Mouse (Mus musculus) left cerebral cortex, adult 8-10 months (tissue): Measurements from ENCODE around the gene Ago1. TPM values are rescaled to one million over a fixed set of nuclear protein-coding genes. Genes with fewer than 3 reads are reported as not detected.

Experiments
- DNase-seq, 2 experiments: peaks; one replicate each; pipeline ENCODE4 v3.0.0; 2022; ENCODE audit warnings: low spot score in 2 of 2
- total RNA-seq, 4 experiments: library from RNA; stranded (reverse); gene quantifications; 2 replicates each; pipeline ENCODE4 v1.2.4; 2022

Gene Ago1
- total RNA-seq, 4 experiments from 2014 or later = 48.5 to 57.9 (median 50.4) TPM

DNA sequence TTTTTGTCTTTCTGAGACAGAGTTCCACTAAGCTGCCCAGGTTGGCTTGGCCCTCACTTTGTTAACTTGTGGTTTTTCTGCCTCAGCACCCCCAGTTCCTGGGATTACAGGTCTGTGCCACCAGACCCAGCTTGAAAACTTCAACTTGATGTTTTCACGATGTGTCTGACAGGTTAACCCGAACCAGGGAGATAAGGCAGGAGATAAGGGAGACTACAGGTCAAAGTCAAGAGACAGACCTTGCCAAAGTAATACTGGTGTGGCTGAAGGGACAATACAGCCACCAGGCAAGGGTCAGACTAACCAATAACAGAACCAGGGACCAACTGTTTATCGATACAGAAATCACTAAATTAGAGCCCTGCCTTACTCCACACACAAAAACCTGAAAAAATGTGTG, 11.9 kb upstream of the Ago1 start:
- DNase-seq = no peak

DNA sequence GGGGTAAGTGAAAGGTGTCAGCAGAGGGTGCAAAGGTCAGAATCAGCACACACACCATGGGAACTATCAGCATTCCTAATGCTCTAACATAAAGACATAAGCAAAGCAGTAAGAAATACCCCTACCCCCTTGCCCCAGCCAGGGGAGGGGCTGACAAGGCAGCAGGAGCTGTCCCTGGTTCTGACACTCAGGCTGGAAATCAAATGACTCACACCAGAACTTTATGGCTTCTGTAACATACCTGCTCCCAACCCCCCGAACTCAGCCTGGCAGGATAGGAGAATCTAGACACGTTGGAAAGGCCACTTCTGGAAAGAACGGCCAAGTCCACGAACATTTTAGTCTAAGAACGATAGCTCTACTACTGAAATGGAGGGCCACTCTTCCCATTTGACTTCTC, 4.6 kb upstream of the Ago1 start:
- DNase-seq = no peak

DNA sequence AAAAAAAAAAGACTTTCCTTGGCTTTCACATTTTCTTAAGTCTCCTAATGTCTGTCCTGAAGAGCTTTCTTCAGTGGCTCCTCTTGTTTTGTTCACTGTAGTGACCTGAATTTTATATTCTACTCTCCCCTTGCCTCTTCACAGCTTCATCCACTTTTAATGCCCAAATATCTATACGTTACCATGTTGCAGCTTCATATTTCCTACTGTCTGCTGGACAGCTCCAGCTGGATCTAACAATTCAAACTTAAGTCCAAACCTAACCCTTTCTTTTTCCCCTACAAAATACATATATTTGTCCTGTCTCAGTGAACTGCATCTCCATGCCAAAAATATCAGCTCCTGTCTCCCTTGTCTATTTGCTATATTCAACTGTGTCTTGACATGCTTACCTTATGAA, 951 bp upstream of the Ago1 start:
- no peak for DNase-seq

DNA sequence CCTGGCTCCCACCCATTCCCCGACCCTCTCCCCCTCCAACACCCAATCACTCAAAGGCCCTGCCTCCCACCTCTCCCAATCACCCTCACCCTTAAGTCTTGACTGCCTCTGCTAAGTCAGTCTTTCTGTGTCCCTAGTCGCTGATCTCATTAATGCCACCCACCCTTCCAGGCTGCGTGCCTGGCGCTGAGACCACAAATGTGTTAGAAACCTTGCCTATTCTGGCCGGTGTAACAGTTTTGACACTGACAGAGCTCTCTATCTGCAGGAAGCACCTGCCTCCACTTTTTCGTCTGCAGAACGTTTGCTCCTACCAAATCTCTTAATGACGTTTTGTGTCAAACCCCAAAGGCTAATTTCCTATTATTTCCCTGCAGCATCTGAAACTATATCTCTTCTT, 542 bp upstream of the Ago1 start:
- DNase-seq = no peak

DNA sequence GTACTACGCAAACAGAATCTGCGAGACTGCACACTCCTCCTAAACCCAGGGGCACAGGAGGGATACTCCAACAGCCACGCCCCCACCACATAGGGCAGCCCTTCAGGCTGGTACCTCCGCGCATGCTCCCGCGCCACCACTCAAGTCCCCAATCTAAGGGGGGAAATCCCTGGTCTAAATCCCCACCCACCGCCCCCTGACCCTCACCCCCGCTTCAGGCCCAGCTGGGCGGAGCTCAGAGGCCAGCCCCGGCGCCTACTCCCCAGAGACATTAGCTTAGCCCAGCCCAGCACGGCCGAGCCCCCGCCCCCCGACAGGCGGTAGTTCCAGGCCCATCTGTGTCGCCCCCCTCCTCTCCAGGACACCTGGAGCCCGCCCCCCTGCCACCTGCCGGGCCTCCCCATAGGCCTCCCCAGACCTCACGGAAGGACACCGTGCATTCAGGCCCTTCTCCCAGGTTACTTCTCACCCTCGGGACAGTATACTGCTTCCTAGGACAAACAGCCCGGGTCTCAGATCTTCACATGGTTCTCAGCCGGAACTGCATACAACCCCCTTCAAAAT, 580 bp downstream of the Ago1 start:
- DNase-seq = peak in 1 of 2 experiments; percentile 36

DNA sequence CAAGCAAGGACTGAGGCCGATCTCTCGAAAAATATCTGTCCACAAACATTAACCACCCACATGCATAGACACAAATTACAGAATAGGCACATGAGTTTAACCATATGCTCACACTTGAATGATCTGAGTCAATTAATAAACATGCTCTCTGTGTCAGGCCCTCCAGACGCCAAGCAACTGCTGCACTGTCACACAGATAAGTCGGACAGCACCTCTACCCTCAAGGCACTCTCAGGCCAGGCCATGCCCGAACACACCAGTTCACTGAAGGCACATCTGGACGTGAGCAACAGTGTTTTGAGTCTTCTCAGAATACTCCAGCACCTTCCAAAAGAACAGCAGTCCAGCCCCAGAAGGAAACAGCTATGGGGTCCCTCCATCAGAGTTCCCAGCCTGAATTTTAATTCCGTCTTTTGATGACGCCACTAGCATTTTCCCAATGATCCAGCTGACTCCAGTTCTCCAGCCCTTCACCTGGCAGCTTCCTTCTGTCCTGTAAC, 2.1 kb downstream of the Ago1 start:
- no peak for DNase-seq

DNA sequence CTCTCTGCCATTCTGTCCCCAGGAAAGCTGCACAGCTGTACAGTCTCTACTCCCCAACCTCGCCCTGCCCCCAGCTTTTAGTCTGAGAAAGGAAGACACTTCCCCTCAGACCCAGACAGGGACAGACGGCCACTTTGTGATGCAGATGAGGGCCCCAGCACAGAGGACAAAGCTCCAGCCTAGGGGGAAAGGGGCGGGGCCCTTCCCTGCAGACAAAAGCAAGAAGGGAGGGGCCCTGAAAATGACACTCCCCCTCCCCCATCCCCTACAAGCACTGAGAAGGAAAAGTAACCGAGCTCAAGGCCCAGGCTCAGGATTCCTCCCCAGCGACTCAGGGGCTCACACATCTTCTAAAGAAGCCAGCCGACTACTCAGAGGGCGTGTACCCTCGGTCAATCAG, 2.5 kb downstream of the Ago1 start:
- peak in 1 of 2 experiments; percentile 44 for DNase-seq

DNA sequence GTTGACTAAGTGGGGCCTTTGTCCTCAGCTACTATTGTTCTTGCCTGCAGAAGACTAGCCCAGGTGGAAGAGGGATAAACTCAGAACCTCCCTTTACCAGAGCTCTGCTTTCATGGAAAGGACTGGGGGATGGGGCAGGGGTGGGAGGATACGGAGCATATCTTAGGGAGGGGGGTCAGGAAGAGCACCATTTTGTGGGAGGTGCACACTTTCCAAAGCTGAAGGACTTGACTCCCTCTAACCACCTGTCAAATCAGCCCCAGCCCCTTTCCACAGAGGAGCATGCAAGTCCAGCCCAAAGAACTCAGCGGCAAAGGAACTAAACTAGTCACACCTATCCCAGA, 3.5 kb downstream of the Ago1 start:
- no peak for DNase-seq

DNA sequence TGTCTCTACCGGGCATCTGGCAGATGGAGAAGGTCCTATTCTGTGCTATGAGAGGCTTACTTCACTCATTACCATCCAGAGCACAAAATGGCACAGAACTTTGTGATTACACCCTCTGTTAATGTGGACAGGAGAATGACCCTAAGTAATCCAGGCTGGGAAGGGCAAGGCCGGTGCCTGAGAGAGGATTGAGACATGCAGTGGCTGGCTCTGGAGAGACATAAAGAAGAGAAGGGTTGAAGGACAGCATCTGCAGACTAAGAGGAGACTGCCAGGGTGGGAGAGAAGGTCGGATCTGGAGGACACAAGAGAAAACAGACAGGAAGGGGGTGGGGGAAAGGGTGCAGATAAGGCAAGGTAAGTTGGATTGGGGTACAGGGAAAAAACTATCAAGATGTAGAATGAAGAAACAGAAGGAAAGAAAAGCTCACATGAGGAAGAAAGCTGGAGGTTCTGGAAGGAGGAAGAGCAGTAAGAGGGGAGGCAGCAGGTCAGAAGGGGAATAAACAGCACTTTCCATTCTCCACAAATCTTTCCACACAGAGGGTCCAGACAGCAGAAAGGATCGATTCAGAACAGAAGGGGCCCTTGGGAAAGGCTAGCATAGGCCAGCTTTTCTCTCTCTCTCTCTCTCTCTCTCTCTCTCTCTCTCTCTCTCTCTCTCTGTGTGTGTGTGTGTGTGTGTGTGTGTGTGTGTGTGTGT, 4.0 kb downstream of the Ago1 start:
- no peak for DNase-seq

DNA sequence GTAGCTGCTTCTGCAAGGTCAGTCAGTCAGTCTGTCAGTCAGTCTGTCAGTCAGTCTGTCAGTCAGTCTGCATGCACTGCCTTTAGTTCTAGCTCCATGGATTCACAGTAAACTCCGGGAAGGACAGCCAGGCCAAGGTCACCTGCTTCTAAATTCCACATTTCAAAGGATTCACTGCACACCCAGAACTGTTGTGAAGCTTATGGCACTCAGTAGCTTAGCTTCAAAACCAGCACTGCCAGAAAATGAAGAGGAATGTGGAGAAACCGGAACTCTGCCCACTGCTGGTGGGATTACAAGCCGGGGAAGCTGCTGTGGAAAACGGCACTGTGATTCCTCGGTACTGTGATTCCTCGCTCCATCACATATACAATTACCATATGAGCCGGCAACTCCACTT, 12.9 kb downstream of the Ago1 start:
- no peak for DNase-seq

DNA sequence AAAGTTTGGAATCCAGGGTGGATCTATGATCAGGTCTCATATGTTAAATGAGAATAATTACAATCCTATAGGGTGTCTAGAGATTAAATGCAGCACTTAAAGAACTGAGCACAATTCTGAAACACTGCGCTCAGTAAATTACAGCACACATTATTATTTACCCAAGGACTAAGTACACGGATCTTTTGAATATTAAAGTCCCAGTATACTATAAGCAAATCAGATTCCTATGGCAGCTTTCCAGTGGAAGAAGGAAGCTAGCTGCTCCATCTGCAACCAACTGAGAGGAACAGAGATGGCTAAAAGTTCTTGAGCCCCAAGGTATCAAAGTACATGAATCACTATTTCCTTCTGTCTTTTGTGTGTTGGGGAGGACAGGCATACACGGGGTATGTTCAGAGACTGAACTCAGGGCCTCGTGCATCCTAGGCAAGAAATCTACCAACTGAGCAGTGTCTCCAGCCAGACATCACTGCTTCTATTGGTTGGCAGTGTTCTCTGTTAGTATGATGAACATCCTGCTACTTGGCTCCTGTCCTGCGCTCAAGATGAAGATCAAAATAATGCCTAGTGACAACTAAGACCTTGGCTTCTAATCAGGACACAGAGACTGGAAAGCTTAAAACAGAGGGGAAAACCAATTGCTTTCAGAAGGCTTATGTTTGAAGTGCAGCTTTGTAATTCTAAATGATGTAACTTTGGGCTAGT, 13.7 kb downstream of the Ago1 start:
- no peak for DNase-seq

DNA sequence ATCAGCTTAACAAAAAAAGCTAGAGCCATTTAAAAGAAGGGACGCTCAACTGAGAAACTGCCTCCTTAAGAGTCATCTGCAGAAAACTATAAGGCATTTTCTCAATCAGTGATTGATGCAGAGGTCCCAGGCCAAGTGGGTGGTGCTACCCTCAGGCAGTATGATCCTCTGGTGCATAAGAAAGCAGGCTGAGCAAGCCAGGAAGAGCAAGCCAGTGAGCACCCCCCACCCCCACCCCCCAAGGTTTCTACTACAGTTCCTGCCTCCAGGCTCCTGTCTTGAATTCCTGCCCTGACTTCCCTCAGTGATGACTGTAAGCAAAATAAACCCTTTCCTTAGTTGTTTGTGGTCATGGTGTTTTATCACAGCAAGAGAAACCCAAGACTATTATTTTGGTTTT, 18.1 kb downstream of the Ago1 start:
- DNase-seq = no peak

DNA sequence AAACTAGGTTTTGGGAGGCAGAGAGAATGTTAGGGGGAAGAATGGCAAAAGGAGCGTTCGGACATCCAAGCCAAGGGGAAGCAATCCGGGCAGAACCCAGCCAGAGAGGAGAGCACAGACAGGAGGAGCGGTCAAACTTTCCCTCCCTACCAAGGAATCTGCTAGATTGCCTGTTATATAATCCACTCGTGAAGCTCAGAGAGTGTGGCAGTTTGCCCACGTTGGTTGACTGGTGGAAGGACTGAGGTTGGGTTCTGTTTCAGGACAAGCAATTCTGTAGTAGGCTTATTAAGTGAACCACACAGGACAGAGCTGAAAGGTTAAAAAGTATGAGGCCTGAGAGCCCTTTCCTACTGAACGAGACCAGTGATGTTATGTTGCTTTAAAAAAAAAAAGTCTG, 21.3 kb downstream of the Ago1 start:
- no peak for DNase-seq

DNA sequence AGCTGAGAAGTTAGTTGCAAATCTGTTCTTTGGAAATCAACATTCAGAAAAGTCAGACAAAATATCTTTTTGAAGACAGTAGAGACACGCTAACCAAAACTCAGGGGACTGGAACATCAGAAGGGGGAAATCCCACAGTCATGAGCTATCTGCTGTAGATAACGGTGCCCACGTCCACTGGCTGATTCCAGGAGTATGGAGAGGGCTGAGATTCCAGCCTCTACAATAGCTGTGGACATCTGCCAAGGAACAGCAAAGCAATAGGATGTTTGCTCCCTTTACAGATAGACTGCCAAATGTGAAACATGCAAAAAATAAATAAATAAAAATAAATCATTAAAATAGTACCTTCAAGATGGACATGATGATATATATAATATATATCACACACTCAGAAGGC, 23.9 kb downstream of the Ago1 start:
- DNase-seq = no peak

DNA sequence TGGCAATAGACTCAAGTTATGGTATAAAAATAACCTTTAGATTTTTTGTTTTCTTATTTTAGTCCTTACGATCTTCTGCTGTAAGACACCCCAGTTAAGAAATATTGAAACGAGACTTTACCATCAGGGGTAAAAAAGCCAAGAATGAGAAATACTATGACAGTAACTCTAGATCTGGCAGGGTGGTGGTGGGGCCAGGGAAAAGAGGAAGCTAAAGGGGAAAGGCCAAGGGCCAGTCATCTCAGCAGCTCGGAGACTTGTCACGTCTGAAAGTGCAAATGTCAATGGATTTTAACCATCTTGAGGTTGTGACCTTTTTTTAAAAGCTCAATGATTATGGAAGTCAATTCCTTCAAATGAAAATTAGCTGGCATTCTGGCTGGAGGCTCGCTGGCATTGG, 30.1 kb downstream of the Ago1 start:
- no peak for DNase-seq

DNA sequence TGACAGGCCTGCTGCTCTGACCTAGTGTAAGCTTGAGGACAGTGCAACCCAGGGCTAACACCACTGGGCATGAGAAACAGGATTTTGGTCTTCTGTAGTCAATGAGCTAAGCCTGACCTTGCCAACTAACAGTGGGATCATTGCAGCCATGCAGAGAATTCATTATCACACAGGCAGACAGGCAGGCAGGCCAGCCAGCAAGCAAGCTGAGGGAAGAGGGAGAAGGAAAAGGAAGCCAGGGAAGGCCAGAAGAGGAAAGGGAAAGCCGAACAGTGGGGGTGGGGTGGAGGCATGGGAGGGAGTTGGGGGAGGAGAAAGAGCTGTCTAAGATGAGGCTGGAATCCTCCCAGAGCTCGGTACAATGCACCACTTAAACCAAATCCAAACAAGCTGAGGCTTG, 32.1 kb downstream of the Ago1 start:
- no peak for DNase-seq

DNA sequence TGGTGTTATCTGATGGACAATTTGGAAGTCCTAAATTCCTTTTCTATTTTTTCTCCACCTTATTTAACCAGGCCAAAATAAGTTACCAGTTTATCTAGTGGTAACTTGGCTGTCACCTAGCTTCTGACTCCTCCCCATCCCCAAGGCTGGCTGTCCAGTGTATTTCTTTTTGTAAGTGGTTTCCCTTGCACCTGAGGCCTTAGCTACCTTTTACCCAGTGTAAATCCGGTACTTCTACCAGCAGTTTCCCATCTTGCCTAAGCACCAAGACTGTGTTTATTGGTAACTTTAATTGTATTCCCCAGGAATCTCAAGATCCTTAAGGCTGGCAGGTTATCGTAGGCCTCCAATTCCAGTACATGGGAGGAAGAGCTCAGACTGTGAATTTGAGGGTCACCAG, 34.3 kb downstream of the Ago1 start:
- DNase-seq = no peak

DNA sequence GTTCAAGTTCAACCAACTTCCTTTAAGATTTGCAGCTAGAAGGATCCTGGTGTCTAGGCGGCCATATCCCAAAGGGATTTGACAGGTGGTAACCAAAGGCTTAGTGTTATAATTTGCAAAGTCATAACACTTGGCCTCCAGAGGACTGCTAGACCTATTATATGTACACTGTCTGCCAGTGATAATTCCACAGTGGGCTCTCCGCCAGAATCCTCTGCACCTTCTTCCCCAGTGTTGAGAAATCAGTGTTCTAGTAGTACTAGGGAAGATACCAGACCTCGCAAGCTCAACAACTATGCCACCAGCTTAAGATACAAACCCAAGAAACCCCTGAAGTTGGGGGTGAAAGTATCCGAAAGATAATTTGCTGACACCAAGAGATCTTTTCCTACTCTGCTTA, 35.2 kb downstream of the Ago1 start:
- DNase-seq = no peak

DNA sequence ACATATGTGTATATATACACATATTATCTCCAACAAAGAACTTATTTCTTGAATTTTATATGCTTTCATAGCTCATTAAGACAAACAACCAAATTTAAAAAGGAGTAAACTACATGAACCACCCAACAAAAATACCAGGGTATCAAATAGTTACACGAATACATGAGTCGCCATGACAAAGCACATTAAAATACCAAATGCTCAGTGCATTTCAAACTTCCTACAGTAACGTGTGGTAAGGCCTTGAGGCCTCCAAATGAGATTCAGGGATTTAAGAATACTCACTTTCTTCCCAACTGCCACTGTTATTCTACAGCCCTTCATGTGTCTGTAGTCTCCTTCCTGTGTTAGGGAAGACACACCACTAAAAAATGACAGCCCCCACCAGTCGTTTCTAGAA, 36.6 kb downstream of the Ago1 start:
- DNase-seq = no peak

DNA sequence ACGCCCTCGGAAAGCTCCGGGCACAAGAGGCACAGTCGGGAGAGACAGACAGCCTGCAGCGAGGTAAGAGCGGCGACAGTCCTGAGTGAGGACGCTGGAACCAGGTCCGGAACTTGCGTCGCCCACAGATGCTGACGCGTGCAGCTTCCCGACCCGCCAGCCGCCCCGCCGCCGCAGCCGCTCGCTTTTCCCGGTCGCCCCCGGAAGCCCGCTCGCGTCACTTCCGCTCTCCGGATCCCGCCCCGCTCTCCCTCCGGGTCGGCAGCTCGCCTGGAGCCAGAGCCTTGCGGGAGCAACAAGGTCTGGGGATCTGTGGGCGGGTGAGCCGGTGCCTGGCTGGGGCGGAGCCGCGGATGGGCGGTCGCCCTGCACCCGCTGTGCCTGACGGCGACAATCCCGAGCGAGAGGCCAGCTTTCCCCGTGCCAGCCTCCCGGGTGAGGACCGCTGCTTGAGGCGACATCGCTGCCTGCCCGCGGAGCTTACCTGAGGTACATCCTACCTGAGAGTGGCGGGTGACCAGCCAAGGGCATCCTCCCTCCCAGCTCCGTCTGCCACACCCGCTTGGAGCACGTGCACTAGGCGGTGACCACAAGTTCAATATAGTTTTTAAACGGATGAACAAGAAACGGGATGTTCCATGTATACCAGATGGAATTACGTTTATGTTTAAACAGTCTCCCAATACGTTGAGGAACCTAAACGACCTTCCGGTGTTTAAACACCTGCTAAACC, 38.9 kb downstream of the Ago1 start, which contains the start of gene Ago3:
TSS of gene Ago3 (minus strand) at position 210 of the 733 bp plus-strand sequence.
- DNase-seq = peak; percentile 87 to 90

DNA sequence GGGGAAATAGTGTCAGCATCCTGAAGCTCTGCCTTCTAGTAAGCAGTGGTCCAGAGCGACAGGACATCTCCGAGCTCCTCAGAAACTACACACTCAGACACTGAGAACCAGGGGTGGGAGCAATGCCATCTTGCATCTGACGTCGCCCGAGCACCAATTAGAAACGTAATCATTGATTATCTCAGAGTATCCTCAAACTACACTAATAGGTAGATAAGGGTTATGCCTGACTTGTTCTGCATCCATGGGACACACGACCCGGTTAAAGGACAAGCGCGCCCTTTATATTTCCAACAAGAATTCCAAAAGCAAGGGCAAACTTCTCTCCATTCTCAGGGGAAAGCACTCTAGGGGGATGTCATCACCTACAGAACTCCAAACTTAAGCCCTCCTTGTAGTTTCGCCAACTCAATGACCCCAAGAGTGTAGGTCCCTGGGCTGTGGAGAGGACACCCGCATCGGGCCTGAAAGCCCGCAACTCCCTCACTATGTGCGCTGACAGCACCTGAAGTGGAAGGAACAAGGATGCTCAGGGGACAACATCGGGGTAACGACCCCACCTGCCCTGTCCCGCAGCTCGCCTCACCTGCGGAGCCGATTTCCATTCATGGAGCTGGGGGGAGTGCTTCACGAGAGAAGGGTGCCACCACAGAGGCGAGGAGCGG, 39.6 kb downstream of the Ago1 start:
- no peak for DNase-seq

DNA sequence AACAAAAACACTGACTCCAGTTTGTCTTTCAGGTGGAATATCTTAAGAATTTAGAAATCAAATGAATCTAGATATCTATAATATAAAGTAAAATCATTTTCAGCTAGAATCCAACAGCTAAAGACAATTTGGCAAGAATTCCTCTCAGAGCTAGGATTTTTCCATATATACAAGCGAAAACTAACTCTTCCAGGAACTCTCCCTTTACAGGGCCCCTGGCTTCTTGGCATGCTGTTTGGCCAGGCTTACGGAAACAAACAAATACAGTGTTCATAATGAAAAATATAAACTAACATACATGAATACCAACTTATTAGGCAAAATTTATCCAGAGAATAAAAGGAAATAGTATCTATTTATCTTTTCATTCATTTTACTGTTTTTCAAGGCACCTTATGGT, 44.5 kb downstream of the Ago1 start:
- no peak for DNase-seq
